Mouse (Mus musculus) spleen, postnatal 36 days (tissue): Measurements from ENCODE around the gene Zfp131.
A peak's percentile ranks its signal among the peaks of the same experiment; 100 is the strongest.
"Not testable (repeated sequence)": the region's sequence is repeated elsewhere in the genome, so short reads cannot be mapped to it uniquely, and the experiment has no call there.

Source experiments
- DNase-seq, 2 experiments: peaks; one replicate each; pipeline ENCODE4 v3.0.0; 2022; ENCODE audit warnings: low spot score in 2 of 2, mixed read lengths in 1 of 2

Gene Zfp131

GRCm38 (mm10) chr13:119790761-119791579, at the start of gene Zfp131:
Gene Zfp131, minus strand, starts transcription at chr13:119790889.
- peak; percentile 94 for DNase-seq

DNA sequence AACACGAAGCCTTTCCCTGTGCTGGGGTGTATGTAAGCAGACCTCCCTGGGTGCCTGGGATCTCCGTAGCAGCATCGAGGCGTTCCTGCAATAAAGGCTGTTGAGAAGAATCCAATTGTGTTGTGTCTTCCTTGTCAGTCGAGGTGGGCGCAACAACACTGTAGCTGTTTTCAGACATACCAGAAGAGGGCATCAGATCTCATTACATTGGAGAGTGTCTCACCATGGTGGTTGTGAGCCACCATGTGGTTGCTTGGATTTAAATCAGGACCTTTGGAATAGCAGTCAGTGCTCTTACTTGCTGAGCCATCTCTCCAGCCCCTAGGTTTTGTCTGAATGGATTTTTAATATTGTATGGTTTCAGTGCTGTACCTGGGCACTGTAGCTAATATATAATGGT, 49.3 kb upstream of the Zfp131 start:
- not testable (repeated sequence) for DNase-seq

DNA sequence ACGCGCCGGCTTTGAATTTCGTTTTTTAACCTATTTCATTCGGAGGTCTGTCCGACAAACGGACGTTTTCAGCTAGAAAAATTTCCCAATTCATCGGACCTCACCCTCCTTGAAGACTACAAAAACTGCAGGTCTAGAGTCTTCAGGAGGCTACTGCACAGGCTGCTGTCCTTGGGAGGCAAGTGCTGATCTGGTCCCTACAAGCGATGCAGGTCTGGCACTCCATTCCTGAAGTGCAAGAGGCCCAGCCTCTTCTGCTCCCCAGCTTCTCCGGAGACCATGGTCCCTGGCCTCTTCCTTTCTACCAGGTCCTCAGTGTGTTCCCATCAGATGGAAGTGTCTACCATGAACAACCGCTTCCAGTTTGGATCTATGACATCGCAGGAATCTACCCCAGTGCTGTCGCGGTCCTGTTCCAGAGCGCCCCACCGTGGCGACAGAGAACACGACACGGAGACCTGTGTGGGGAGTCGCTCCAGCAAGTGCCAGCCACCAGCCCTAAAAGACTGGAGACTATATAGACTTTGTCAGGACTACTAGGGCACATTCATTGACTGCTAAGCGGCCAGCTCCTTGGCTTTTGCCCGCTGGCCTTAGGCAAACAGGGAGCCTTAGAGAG, 47.1 kb upstream of the Zfp131 start:
- peak in 1 of 2 experiments; percentile 2 for DNase-seq

DNA sequence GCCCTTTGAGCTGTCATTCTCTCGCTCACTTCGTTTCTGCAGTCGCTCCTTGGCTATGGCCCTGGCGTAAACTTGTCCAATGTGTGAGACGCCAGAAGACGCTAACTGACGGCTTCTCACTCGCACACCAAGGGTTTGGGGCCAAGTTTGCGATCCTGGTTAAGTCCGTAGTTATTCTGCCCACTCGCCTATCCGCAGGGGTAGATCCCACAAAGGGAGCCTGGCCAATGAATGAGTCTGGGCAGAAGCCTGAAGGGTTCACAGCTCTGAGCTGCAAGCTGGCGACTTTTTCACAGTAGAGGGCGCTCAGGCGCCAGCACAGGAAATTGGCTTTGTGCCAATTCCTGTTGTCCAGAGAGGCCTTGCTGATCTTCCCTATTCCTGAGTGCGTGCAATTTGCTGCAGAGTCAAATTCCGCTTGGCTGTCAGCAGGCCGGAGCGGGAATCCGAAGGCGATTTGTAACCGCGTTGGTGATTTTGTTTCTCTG, 45.7 kb upstream of the Zfp131 start:
- DNase-seq = not testable (repeated sequence)

GRCm38 (mm10) chr13:119835320-119836056, 44.8 kb upstream of the Zfp131 start, which contains the start of gene D13Ertd608e:
Gene D13Ertd608e, plus strand, starts transcription at chr13:119836006.
- DNase-seq = peak in 1 of 2 experiments; percentile 9

- DNase-seq = not testable (repeated sequence)
Measured at GRCm38 (mm10) chr13:119830116-119830515, 39.4 kb upstream of the Zfp131 start, which contains the start of gene AF067063. Gene AF067063, minus strand, starts transcription at chr13:119830216.

DNA sequence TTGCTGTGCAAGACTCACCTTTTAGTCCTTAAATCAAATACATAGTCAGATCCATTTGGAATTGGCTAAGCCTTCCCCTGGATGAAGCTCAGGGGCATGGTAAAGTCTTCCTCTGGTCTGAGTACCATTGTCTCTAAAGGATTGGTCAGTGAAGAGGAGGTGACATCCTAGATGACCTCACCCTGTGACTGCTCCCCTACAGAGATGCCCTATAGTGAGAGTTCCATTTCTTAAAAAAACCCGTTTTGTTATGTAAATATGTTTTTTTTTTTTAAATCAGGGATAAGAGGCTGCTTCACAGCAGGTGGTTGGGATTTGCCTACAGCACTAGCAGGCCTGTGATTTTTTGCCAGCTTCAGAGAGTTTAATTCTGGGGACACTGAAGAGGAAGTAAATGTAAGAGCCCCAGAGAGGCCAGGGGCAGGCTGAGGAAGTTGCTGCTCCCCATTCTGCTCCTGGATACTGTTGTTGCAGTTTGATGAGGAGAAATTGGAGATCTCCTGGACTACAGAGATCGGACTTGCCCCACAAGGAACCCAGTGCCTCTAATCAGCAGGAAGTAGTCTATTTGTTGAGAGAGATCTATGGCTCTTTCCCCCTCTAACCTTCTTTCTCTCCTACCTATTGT, 27.0 kb upstream of the Zfp131 start:
- DNase-seq = peak in 1 of 2 experiments; percentile 8

DNA sequence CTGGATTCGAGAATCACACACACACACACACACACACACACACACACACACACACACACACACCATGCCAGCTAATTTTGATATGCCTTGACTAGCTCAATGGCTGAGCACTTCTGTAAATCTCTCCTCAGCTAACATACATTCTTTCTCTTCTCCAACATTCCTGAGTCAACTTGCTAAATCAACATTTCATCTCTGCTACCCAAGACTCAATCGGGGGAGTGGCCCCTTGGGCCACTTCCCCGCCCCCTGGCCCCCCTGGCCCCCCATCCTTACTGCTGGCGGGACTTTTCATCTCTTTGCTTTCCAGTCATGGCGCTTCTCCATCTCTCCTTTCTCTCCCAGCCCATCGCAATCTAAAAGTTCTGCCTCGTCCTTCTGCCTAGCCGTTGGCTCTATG, 26.1 kb upstream of the Zfp131 start:
- no peak for DNase-seq

DNA sequence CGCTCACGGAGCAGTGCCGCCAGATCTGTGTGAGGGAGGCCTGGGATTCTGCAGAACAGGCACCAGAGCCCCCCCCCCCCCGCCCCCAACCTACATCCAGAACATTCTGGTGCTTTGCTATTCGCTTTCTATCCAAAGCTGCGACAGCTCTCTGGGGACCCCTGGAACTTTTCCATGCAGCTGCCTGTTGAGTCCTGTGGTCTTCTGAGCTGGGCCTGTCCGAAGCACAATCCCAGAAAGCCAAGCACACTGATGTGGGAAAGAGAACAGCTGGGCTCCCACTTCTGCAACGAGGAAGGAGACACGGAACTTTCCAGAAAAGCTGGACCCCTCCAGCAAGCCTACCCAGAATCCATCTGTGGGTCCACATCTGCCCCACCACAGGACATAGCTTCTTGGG, 19.3 kb upstream of the Zfp131 start:
- DNase-seq = no peak

DNA sequence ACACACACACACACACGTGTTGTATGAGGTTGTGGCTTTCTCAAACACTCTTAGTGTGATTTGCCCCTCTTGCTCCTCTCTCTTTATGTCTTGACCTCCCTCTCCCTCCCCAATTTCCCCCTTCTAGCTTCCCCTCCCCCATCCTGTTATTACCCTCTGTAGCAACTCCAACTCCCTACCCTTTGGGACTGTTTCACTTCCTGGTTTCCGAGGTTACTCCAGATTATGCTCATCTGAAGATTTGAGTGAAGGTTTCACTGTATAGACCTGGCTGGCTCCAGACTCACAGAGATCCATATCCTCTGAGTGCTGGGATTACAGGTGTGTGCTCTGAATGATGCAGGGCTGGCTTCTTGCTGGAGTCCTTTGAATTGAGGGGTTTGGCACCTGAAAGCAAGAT, 18.2 kb upstream of the Zfp131 start:
- DNase-seq = no peak

GRCm38 (mm10) chr13:119797656-119798055, 7.0 kb upstream of the Zfp131 start:
- DNase-seq = no peak

DNA sequence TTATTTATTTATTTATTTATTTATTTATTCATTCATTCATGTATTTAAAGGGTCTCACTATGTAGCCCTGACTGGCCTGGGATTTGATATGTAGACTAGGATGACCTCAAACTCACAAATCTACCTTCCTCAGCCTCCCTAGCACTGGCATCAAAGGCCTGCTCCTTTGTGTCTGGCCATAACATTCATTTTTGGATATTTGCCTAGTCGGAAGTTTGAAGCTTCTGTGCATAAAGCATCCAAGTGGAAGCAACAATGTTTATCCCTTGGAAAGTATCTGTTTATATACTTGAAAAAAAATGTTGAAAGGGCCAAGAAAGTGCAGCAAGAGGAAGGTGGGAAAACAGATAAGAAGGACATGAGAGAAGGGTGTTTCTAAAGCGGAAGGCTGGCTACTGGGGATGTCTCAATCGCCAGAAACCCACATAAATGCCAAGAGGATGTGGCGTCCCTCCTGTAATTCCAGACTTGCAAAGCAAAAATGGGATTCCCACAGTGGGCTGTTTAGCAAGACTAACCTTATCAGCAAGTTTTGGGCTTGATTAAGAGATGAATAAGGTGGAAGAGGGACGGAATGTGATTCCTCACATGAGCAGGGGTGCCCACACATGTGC, 2.2 kb upstream of the Zfp131 start:
- DNase-seq = no peak

DNA sequence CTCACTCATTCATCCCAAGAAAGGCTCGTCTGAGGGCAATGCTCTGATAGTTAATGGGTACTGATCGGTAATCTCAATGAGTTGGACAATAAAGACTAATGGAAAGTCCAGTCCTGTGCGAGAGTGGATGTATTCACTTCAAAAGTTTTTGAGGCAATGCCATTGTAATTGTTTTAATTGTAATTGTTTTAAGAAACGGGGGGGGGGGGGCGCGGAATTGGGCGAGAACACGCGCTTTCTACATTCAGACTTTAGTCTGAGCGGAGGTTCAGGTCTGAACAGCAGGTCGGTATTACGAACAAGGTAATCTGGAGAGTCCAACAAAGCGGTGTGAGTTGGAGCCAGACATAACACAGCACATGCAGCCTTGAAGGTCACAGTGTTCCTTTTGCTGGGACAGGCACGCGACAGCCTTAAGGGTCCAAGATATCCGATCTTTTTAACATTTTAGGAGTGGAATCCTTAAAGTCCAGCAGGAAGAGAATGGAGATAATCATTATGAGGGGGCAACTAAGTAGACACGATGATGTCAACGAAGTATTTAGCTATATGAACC, 969 bp upstream of the Zfp131 start:
- no peak for DNase-seq

DNA sequence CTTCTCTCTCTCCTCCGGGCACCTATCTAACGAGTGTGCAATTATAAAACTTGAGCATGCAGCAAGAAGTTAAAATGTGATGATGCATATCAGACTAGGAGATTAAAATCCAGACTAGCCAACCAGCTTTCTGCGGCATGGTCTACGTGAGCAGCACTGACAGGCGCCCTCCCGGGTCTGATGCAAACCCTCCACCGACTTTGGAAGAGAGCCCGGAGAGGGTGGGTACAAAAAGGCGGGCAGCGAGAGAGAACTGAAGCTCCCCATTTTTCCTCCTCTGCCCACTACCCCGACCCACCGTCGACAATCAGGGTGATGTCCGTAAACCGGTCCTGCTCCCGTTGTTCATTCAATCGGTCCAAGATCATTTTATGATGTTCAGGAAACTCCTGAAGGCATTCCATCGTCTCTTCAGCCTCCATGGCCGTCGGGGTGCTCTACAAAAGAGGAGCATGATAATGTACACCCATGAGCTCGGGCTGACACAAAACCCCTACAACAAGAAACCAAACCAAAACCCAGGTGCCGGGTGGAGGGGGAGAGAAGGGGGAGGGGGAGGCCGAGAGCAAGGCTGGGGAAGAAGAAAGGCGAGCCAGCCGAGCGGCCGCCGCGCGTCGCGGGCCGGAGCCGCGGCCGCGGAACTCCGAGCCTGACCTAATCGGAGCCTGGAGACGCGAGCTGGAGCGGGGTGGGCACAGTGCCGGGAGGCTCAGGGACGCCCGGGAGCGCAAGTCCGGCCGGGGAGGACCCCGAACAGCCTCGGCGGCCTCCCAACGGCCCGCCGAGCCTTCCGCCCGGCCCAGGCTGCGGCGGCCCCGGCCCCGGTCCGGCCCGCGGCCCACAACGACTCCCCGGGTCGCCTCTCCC, 605 bp downstream of the Zfp131 start:
- peak; percentile 24 to 41 for DNase-seq

GRCm38 (mm10) chr13:119783581-119783980, 7.1 kb downstream of the Zfp131 start:
- no peak for DNase-seq

GRCm38 (mm10) chr13:119768541-119768940, 22.1 kb downstream of the Zfp131 start:
- DNase-seq = no peak

GRCm38 (mm10) chr13:119766480-119766879, 24.2 kb downstream of the Zfp131 start:
- no peak for DNase-seq

- no peak for DNase-seq
Measured at GRCm38 (mm10) chr13:119756831-119757230, 33.9 kb downstream of the Zfp131 start.

DNA sequence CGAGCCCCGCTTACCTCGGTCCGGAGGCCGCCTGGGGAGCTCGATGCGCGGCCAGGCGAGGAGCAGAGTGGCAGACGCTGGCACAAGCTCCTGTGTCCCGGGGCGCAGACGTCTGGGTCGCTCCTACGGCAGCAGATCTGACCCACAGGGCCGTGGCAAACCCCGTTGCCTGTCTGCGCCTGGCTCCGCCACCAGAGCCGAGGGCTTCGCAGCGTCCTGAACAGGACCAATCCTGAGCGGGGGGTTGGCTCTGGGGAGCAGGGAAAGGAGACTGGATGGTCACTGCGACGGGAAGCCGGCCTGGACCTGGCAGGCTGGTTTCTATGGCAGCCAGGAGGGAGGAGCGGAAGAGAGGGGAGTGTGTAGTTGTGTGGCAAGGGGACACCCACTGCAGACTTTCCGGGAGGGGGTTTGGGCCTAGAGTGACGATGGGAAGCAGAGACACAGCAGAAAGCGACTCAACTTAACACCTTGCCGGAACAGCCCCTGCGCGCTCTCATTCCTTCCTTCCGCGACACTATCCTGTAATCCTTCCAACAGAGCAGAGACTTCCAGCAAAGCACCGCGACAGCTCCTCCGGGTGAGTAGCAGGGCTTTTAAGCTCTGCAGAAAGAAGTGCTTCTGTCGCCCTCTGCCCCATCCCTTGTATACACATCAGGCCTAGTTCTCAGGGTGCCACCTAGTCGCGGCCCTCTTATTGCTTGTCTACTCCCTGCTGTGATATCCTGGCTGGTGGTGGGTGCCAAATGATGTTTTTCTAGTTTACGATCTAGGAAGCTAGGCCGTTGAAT, 34.8 kb downstream of the Zfp131 start, which contains the start of gene Nim1k:
Gene Nim1k (minus strand): TSS at position 202 of the 791 bp plus-strand sequence.
- peak; percentile 22 to 28 for DNase-seq
